Mouse (Mus musculus): ENCODE measurements at regions not wholly inside any gene's neighbourhood (a gene's known extent, or its start where the extent isn't known, plus 50 kb on each side); places are given as distances from the start of the nearest gene placed in this dataset.
A peak's percentile ranks its signal among the peaks of the same experiment; 100 is the strongest.

GRCm38 (mm10) chr8:10768181-10768580 is 240.1 kb downstream of the Irs2 start:
- no peak for DNase-seq (ENCODE audit: low read depth)

- no peak for DNase-seq (ENCODE audit: low read depth)
These were observed 244.4 kb downstream of the Irs2 start for GRCm38 (mm10) chr8:10763907-10764306.

DNA sequence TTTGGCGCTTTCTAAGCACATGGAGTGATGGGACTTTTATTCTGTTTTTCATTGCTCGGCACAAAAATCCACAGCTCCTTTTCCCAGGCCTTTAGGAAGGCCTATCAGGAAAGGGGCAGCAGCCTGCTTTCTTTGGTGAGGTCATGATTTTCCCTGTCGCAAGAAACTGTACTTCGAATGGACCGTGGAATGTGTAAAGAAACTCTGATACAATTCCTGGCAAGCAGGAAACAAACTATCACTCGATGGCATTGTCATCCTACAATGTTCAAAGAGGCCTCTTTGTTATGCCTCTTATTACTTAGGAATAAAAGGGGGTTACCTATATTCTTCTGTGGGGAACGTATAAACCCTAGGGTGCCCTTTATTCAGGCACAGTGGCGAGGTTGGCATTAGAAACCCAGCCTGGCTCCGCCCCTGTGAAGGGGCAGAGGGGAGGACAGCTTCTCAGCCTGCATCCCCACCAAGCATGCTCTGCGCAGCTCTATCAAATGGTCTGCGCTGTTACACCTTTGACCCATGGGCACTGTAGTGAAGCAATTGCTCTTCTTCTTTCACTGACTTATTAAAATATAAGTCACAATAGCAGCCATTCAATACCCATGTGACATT is 246.5 kb downstream of the Irs2 start:
- no peak for DNase-seq (ENCODE audit: low read depth)

DNA sequence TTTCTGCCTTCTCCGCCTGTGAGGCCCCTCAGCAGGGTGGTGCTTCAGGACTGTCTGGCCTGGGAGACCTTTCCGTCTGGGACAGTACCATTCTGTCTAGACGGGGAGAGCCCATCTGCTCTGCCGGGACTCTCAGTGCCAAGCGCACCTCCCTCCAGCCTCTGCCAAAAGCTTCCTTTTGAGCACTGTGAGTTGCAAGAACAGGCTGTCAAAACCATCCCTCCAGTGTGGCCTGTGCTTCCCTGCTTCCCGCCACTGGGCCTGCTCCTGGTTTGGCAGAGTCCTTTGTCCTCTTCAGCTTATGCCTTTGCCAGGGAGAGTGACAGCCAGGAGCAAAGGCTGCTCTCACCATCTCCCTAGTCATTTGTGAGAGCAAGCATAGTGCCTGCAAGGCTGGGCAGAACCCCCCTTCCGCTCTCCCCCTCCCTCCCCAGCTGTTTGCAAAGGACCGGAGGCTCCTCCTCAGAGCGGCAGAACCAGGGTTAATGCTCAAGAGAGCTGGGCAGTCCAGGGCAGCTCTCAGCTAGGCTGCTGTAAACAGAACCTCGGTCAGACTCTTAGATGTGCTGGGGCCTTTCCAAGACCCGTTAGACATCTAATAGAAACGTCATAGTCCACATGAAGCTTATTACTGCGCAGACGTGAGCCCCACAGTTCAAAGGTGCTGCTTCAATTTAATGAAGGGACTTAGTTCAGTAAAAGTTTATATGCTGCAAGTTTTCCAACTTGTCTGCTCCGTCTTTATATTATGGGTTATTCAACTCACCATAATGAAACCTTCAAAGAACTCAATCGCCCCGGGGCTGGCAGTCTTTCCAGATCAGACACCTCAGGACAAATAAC is 247.2 kb downstream of the Irs2 start:
- no peak for DNase-seq (ENCODE audit: low read depth)

GRCm38 (mm10) chr8:10760231-10760630 is 248.0 kb downstream of the Irs2 start:
- no peak for DNase-seq (ENCODE audit: low read depth)

DNA sequence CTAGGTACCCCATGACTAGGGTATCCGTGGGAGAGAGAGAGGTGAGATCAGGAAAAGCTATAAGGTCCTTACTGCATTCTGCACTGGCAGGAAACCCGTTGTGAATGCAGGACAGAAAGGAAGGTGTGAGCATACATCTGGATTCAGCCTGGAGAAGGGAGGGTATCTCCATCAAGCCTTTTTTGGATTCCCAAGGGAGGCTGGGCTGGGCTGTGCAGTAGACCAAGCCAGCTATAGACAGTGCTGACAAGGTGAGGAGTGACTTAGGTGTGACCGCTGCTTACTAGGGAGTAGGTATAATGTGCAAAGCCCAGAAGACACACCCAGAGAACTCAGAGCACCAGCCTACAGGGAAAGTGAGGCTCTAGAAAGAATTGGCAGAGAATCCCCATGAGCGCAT is 250.1 kb downstream of the Irs2 start:
- no peak for DNase-seq (ENCODE audit: low read depth)

DNA sequence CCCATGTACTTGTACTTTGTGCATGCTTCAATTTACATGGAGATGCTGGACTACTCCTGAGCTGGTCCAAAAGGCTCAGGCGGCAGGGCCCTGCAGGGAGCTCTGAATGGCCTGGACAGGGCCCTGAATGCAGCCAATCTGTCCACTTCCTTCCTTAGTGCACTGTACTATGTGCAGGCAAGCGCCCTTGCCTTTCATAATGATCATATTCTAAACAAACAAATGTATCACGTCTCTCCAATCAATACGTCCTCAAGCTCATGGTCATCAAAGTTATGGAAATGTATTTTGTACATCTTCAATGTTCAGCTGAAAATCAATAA is 253.3 kb downstream of the Irs2 start:
- no peak for DNase-seq (ENCODE audit: low read depth)

DNA sequence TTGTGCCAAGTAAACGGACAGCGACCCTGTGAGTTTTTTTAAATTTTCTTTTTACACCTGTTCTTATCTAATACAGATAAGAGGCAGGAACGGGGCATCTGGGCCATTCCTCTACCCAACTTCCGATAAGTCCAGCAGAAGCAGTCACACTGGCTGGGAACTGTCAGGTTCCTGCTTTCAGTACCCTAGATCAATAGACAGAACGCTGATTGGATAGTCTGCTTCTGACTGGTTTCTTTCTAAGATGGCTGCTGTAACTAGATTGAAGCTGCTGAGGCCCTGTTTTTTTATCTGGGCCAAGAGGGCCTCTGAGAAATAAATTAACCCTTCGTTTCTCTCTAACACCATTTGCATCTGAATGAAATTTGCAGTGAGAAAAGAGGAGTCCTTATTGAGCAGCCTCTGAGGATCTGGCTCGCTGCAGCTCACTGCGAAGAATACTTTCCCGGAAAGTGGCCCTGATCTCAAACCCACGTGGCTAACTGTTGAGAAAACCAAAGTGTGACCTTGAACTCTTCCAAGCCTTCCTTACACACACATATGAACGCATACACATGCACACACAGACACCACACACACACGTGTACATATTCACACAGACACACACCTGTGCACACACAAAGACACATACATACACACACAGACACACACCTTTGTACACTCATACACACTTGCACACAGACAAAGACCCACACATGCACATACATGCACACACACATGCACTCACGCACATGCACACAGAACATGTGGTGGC is 253.8 kb downstream of the Irs2 start:
- no peak for DNase-seq (ENCODE audit: low read depth)

GRCm38 (mm10) chr8:10753056-10753455 is 255.2 kb downstream of the Irs2 start:
- DNase-seq (ENCODE audit: low read depth) = no peak

GRCm38 (mm10) chr8:10747150-10747549 is 261.1 kb downstream of the Irs2 start:
- DNase-seq (ENCODE audit: low read depth) = no peak

DNA sequence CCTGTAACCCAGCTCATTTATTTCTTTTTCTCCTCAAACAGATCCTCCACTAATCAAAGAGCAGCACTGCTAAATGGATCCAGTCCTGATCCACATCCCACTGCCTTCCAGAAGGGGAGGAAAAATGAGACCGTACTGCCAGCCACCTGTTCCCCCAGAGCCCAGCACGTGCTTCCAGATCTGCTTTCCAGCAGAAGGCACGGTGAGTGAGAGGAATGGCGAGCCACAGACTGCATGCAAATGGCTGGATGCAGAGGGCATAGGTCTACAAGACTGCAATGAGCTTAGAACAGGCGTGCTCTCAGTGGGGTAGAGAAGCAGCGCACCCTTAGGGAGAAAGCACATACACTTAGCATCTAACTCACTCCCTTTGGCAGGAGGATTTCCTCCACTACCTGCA is 265.0 kb downstream of the Irs2 start:
- DNase-seq (ENCODE audit: low read depth) = no peak

DNA sequence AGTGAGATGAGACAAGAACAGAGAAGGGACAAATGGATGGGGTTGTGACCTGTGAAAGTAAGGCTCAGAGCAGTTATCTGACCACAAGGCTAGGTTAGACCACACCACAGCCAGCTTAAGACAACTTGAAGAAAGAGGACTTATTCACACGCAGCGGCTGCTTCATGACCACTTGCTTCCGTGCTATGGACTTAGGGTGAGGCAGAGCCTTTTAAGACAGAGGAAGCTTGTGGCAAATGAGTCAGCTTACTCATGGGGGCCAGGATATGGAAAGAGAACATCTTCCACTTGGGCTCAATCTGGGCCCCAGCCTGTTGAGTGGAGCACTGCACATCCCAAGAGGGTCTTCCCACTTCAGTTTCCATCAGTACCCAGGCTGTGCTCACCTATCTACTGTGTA is 267.4 kb downstream of the Irs2 start:
- peak; percentile 72 for DNase-seq (ENCODE audit: low read depth)

DNA sequence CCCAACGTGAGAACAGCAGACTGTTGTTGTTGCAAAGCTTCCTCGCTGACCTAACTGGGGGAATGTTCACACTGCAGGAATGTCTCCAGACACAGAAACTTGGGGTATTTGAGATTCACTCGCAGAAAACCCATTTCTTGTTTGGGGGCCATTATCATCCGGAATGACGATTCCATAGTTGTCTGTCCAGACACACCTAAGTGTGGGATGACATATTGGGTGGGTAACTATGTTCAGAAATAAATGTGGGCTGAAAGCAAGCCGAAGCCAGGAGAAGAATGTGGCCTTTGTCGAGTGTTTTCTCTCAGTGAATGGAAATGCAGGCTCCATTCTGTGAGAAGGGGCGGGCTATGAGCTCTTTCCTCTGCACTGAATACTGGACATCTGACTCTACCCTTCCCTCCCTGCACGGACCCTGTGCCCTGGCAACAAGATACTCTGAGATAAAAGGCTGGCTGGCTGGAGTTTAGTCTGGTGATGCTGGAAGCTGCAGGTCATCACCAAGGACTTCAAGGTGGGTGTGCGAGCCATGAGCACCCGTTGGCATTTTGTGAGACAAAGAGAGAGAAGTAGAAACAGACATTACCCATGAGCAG is 269.7 kb downstream of the Irs2 start:
- DNase-seq (ENCODE audit: low read depth) = no peak

DNA sequence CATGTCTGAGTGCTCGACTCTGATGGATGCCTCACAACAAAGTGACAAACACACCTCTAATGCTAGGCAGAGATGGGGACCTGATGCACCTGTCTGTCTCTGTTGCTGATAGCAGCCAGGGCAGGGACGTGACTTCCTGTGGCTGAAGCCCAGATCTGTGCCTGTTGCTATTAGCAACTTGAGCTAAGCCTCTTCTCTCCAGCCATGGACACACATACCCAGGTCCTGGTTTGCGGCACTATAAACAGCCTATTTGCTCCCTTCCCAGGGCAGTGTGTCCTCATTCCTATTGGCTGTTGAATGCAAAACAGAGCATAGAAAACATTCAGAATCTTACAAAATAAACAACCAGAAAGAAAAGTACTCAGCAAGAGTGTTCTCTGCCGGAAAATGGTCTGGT is 273.5 kb downstream of the Irs2 start:
- no peak for DNase-seq (ENCODE audit: low read depth)

DNA sequence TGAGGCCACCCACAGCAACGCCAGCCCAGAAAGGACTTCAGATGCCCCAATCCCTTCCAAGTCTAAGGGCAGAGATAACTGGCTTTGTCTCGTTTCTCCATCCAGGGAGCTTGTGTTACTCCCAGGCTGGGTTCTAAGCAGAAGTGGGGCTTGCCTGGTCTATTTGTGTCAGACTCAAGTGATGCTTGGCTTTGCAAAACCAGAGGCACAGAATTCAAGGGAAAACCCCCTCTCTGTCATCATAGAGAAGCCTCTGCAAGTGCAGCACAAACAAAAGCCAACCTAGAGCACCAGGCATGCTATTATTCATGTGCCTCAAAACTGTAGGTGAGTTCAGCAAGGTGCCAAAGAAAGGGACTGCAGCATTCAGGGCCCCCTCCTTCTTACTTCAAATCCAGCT is 284.9 kb downstream of the Irs2 start:
- DNase-seq (ENCODE audit: low read depth) = no peak

- no peak for DNase-seq (ENCODE audit: low read depth)
These were observed 285.5 kb downstream of the Irs2 start for GRCm38 (mm10) chr8:10722742-10723141.

- no peak for DNase-seq (ENCODE audit: low read depth)
These were observed 285.9 kb downstream of the Irs2 start for GRCm38 (mm10) chr8:10722342-10722741.

DNA sequence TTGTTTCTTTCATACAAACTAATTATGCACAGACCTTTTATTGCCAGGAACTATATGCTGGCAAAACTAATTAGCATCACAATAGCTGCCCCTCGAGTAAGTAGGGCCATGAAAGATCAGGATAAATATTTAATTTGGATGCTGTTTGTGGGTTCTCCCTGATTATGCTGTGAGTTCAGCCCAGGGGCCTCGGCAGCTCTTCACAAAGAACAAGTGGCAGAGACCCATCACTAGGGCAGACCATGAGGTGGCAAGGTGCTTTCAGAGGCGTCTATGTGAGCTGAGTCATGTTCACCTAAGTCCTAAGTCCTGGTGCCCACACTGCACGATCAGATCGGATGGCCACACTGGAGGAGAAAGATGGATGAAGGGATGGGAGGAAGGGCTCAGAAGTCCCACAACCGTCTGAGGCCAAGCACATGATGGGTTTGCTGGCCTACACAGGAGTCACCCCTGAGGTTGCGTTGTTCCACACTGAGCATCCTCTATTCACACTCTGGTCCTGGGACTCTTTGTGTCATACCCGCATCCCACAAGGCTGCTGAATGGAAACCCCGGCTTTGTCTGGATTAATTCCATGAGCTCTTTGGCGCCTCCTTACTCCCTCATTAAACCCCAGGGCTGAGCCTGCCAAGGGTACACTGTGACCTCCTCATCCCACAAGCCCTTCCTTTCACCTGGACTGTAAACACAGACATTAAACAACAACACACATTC is 287.0 kb downstream of the Irs2 start:
- no peak for DNase-seq (ENCODE audit: low read depth)

DNA sequence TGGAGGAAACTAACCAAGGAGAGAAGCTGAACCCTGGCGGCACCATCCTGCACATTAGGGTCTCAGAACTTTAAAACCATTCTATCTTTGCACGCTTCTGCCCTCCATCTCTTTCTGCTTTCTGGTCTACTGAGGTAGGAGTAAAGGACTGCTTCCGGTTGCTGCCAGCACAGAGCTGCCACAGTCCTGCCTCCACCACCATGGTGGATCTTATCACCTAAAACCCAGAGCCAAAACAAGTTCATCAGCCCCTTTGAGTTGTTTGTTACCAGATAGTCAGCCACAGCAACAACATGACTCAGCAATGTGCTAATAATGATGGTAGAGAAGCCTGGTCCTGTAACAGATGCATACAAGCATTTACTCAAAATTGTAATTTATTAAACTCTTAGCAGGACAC is 287.9 kb downstream of the Irs2 start:
- no peak for DNase-seq (ENCODE audit: low read depth)

- no peak for DNase-seq (ENCODE audit: low read depth)
These were observed 288.8 kb downstream of the Irs2 start for GRCm38 (mm10) chr8:10719411-10719810.

DNA sequence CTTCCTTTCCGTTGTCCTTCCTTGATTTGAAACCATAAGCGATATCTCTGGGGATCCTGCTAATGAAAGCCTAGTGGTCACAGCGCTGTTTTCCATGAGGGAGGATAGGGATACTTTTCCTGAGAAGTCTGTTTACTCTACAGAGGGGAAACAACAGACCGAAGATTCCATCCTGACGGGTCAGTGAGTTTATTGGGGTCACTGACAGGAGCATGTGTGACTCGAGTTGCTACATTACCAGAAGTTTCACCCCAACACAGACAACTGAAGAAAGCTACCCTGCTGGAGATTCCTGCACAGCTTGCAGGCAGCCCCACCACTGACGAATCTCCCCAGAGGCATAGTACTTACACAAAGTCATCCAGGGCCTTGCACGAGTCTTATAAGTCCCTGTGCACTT is 291.0 kb downstream of the Irs2 start:
- DNase-seq (ENCODE audit: low read depth) = no peak

GRCm38 (mm10) chr8:10716161-10716560 is 292.1 kb downstream of the Irs2 start:
- DNase-seq (ENCODE audit: low read depth) = no peak

Data from 416B (cell line).